Mouse (Mus musculus) stomach, embryonic 15.5 days (tissue): ENCODE results near the gene Tmem273. TPM values are rescaled to one million over a fixed set of nuclear protein-coding genes. Genes with fewer than 3 reads are reported as not detected.

Experiments used
- ATAC-seq: fragments of 200-750 bp; cut with Nextera tagmentation; 2 replicates; pipeline ENCODE4 v1.8.0; 2017; ENCODE audit warnings: low read depth, moderate number of reproducible peaks, moderate TSS enrichment; ENCODE audit not compliant: insufficient read depth, low FRiP score
- H3K27ac ChIP-seq: fragments of 300-500 bp; sonication (generic); 2 replicates; pipeline ENCODE4 v1.5.1; 2015; ENCODE audit warnings: mild to moderate bottlenecking, inconsistent platforms
- H3K27me3 ChIP-seq: fragments of 300-500 bp; sonication (generic); replicated peaks from 2 replicates; pipeline ENCODE4 v1.6.1; 2015; ENCODE audit warnings: inconsistent platforms
- H3K36me3 ChIP-seq: fragments of 300-500 bp; sonication (generic); 2 replicates; pipeline ENCODE4 v1.6.1; 2015; ENCODE audit warnings: inconsistent platforms
- H3K4me1 ChIP-seq: fragments of 300-500 bp; sonication (generic); 2 replicates; pipeline ENCODE4 v1.6.1; 2015; ENCODE audit warnings: inconsistent platforms
- H3K4me2 ChIP-seq: fragments of 300-500 bp; sonication (generic); 2 replicates; pipeline ENCODE4 v1.6.1; 2015; ENCODE audit warnings: mild to moderate bottlenecking, inconsistent platforms
- H3K4me3 ChIP-seq: fragments of 300-500 bp; sonication (generic); replicated peaks from 2 replicates; pipeline ENCODE4 v1.5.1; 2015; ENCODE audit warnings: inconsistent platforms
- H3K9ac ChIP-seq: fragments of 300-500 bp; sonication (generic); 2 replicates; pipeline ENCODE4 v1.6.1; 2015; ENCODE audit warnings: inconsistent platforms
- H3K9me3 ChIP-seq: fragments of 300-500 bp; sonication (generic); 2 replicates; pipeline ENCODE4 v1.6.1; 2016; ENCODE audit warnings: inconsistent platforms
- WGBS: fragments of 180-500 bp; shearing (Covaris S2); methylation state at CpG from one replicate; pipeline ENCODE4 v1.1.7; 2015; 5-methylcytosine and 5-hydroxymethylcytosine counted together
- polyA plus RNA-seq: library from polyadenylated mRNA; unstranded; fragments of >200 nt; fragmentation: Nextera tagmentation; extraction: Ambion mirVana; gene quantifications from 2 replicates; pipeline ENCODE4 v1.2.1, GENCODE M21; 2015

Tmem273 gene
- polyA plus RNA-seq, 1 experiment from 2014 or later = 0.63 TPM

DNA sequence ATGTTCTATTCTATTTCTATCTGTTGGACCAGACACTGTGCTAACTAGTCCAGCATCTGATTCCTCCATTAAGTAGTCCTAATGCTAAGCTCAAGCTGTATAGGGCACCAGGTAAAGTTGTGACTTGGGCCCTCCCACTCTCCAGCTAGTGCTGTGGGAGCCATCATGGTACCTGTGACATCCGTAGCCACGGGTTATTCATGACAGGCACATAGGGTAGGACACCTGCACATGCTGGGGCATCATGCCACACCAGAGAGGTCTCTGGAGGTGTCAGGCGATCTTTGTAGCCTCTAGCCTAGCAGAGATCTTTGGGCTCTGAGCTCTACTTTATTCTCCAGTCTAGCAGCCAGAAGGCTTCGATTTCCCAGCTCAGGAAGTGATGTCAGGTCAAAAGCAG, 2.9 kb upstream of the Tmem273 start:
- Histone ChIP-seq H3K9me3 (no peaks in the 10 kb centered on the region), H3K4me2 (no peak overlapping the region), H3K4me3 (no peak overlapping the region), H3K9ac (no peak overlapping the region), H3K27me3 (no peaks in the 10 kb centered on the region), H3K4me1 (no peaks in the 10 kb centered on the region), H3K36me3 (no peaks in the 10 kb centered on the region), H3K27ac (no peak overlapping the region)
- ATAC-seq = no peak
- 84% methylated on average over 4 of the region's 4 CpGs for WGBS

DNA sequence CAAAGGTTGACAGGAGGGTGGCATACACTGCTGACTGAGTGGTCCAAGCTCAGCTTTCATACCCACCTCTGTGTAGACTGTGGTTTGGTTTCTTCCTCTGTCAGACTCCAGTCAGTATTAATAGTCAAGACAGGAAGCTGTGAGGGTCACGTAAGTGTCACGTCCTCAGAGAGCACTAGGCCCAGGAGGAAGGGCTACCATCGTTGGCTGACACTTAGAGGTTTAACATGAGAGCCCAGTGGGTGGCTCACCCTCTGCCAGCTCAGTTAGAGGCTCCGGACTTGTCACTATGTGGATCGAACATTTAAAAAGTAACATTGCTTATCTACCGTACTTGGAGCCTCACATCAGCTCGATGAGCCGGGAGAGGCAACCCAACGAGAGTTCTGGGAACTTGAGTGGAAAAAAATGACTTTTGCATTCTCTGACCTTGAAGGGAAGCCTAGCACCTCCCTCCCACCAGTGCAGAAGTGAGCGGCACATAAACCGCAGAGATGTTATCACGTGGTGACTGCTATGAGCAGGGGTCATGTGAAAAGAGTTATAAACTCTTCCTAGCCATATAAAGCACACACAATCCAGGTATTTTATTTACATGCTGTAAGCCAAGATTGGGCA, 1.5 kb upstream of the Tmem273 start:
- no peaks in the 10 kb centered on the region for H3K27me3 ChIP-seq
- no peak overlapping the region for H3K4me2 ChIP-seq
- H3K4me1 ChIP-seq = no peaks in the 10 kb centered on the region
- ATAC-seq = no peak
- no peak overlapping the region for H3K27ac ChIP-seq
- WGBS = 61% methylated on average over 12 of the region's 12 CpGs
- no peak overlapping the region for H3K9ac ChIP-seq
- no peaks in the 10 kb centered on the region for H3K9me3 ChIP-seq
- H3K4me3 ChIP-seq = no peak overlapping the region
- H3K36me3 ChIP-seq = no peaks in the 10 kb centered on the region

- ATAC-seq = no peak
- Histone ChIP-seq H3K27ac (no peak overlapping the region), H3K4me1 (no peaks in the 10 kb centered on the region), H3K4me2 (no peak overlapping the region), H3K4me3 (no peak overlapping the region), H3K9ac (no peak overlapping the region), H3K9me3 (no peaks in the 10 kb centered on the region), H3K27me3 (no peaks in the 10 kb centered on the region), H3K36me3 (no peaks in the 10 kb centered on the region)
- 71% methylated on average over 4 of the region's 4 CpGs for WGBS
Measured at GRCm38 (mm10) chr14:32784748-32785134, 1.0 kb upstream of the Tmem273 start.

GRCm38 (mm10) chr14:32787691-32788090, 1.9 kb downstream of the Tmem273 start:
- Histone ChIP-seq H3K4me2 (no peak overlapping the region), H3K27me3 (no peaks in the 10 kb centered on the region), H3K4me3 (no peak overlapping the region), H3K4me1 (no peaks in the 10 kb centered on the region), H3K36me3 (no peaks in the 10 kb centered on the region), H3K9ac (no peak overlapping the region), H3K9me3 (no peaks in the 10 kb centered on the region), H3K27ac (no peak overlapping the region)
- ATAC-seq = no peak
- WGBS = 54% methylated on average over 5 of the region's 5 CpGs

- no peaks in the 10 kb centered on the region for H3K27me3 ChIP-seq
- no peak overlapping the region for H3K4me2 ChIP-seq
- ATAC-seq = no peak
- H3K9ac ChIP-seq = no peak overlapping the region
- no peak overlapping the region for H3K4me3 ChIP-seq
- no peaks in the 10 kb centered on the region for H3K36me3 ChIP-seq
- no peaks in the 10 kb centered on the region for H3K4me1 ChIP-seq
- no peaks in the 10 kb centered on the region for H3K9me3 ChIP-seq
- no peak overlapping the region for H3K27ac ChIP-seq
- WGBS = 50% methylated on average over 8 of the region's 8 CpGs
Measured at GRCm38 (mm10) chr14:32796375-32796774, 10.6 kb downstream of the Tmem273 start.

DNA sequence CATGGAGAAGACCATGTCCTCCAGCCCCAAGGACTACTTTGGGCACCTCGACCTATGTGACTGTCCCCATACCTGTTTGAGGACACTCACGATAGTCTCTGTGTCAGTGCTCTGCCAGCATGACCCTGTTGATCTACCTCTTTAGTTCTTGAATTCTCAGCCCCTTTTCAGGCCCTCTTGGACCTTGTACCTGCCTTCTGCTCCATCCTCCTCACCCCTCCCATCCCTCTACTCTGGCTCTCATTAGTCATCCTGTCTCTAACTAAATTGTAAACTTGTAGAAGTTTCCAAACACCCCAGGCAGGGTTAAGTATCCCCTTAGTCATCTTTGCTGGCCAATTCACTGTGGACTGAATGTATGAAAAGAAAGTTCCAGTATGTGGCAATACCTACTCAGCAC, 12.0 kb downstream of the Tmem273 start:
- Histone ChIP-seq H3K27ac (no peak overlapping the region), H3K9ac (no peak overlapping the region), H3K4me3 (no peak overlapping the region), H3K9me3 (no peaks in the 10 kb centered on the region), H3K4me1 (no peaks in the 10 kb centered on the region), H3K4me2 (no peak overlapping the region), H3K27me3 (no peaks in the 10 kb centered on the region), H3K36me3 (no peaks in the 10 kb centered on the region)
- WGBS = 76% methylated on average over 2 of the region's 2 CpGs
- ATAC-seq = no peak

- Histone ChIP-seq H3K27ac (no peak overlapping the region), H3K9ac (no peak overlapping the region), H3K4me3 (no peak overlapping the region), H3K27me3 (no peaks in the 10 kb centered on the region), H3K4me1 (no peaks in the 10 kb centered on the region), H3K36me3 (no peaks in the 10 kb centered on the region), H3K4me2 (no peak overlapping the region), H3K9me3 (no peaks in the 10 kb centered on the region)
- 78% methylated on average over 4 of the region's 4 CpGs for WGBS
- ATAC-seq = no peak
Measured at GRCm38 (mm10) chr14:32798355-32798754, 12.6 kb downstream of the Tmem273 start.

DNA sequence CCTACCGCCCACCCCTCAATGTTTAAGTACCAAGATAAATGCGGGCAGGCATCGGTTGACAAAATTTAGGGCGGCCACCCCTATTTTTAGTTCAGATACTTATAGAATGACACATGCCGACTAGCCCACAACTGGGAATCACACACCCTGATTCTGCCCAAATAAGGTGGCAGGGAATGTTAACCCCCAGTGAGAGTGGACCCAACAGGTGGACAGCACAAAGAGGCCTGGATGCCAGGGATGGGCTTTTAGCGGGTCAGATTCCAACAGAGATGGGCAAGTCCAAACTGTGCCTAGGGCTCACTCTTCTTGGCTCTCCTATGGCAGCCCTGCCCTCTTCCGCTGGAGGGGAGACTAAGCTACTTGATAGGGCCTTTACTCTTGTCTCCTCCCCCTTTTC, 14.3 kb downstream of the Tmem273 start:
- no peak for ATAC-seq
- H3K9ac ChIP-seq = no peak overlapping the region
- WGBS = 92% methylated on average over 7 of the region's 7 CpGs
- H3K4me1 ChIP-seq = no peaks in the 10 kb centered on the region
- no peak overlapping the region for H3K4me2 ChIP-seq
- no peaks in the 10 kb centered on the region for H3K36me3 ChIP-seq
- no peaks in the 10 kb centered on the region for H3K9me3 ChIP-seq
- no peak overlapping the region for H3K27ac ChIP-seq
- no peak overlapping the region for H3K4me3 ChIP-seq
- H3K27me3 ChIP-seq = no peaks in the 10 kb centered on the region

DNA sequence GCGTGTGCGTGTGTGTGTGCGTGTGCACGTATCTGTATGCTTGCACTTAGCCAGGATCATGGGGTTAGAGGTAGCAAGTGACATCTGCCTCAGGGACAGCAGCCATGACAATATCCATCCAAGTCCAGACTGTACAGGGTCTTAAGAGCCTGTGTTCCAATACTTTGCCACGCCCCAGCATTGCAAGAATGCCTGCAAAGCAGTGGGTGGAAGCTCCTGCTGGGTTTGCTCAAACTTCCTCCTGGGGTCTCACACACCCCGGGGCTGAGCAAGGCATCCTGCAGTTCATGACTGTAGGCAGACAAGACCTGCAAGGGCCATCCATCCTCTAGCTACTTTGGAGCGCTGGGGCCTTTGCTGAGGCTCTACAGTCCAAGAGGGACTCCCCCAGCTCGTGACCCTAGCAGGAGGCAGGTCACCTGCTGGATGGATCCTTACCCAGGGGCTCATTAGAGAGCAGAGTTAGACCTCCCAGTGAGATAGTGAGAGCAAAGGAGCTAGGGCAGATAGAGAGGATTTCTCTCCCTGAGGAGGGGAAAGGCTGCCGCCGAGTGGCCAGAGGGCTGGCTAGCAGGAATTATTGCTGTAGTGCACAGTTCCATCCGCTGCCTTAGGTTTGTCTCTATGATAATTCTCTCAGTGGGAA, 15.4 kb downstream of the Tmem273 start:
- H3K4me2 ChIP-seq = no peak overlapping the region
- H3K9ac ChIP-seq = no peak overlapping the region
- no peaks in the 10 kb centered on the region for H3K9me3 ChIP-seq
- no peaks in the 10 kb centered on the region for H3K4me1 ChIP-seq
- no peaks in the 10 kb centered on the region for H3K27me3 ChIP-seq
- H3K36me3 ChIP-seq = no peaks in the 10 kb centered on the region
- WGBS = 57% methylated on average over 11 of the region's 11 CpGs
- ATAC-seq = no peak
- no peak overlapping the region for H3K4me3 ChIP-seq
- H3K27ac ChIP-seq = no peak overlapping the region

- no peak for ATAC-seq
- Histone ChIP-seq H3K36me3 (no peaks in the 10 kb centered on the region), H3K9ac (no peak overlapping the region), H3K9me3 (no peaks in the 10 kb centered on the region), H3K4me2 (no peak overlapping the region), H3K27me3 (no peaks in the 10 kb centered on the region), H3K4me1 (no peaks in the 10 kb centered on the region), H3K4me3 (no peak overlapping the region), H3K27ac (no peak overlapping the region)
Measured at GRCm38 (mm10) chr14:32801662-32802024, 15.9 kb downstream of the Tmem273 start.

GRCm38 (mm10) chr14:32810111-32810510, 24.3 kb downstream of the Tmem273 start:
- Histone ChIP-seq H3K9ac (no peak overlapping the region), H3K4me2 (no peak overlapping the region), H3K27ac (no peak overlapping the region), H3K4me1 (no peaks in the 10 kb centered on the region), H3K27me3 (no peaks in the 10 kb centered on the region), H3K36me3 (no peaks in the 10 kb centered on the region), H3K9me3 (no peaks in the 10 kb centered on the region), H3K4me3 (no peak overlapping the region)
- no peak for ATAC-seq

GRCm38 (mm10) chr14:32812429-32812828, 26.7 kb downstream of the Tmem273 start:
- no peak overlapping the region for H3K9ac ChIP-seq
- H3K4me1 ChIP-seq = no peaks in the 10 kb centered on the region
- 67% methylated on average over 6 of the region's 6 CpGs for WGBS
- no peaks in the 10 kb centered on the region for H3K9me3 ChIP-seq
- H3K36me3 ChIP-seq = no peaks in the 10 kb centered on the region
- no peaks in the 10 kb centered on the region for H3K27me3 ChIP-seq
- no peak overlapping the region for H3K4me3 ChIP-seq
- no peak overlapping the region for H3K27ac ChIP-seq
- H3K4me2 ChIP-seq = no peak overlapping the region
- no peak for ATAC-seq

GRCm38 (mm10) chr14:32814961-32815360, 29.2 kb downstream of the Tmem273 start:
- H3K4me2 ChIP-seq = no peak overlapping the region
- H3K4me3 ChIP-seq = no peak overlapping the region
- H3K27me3 ChIP-seq = no peaks in the 10 kb centered on the region
- H3K9me3 ChIP-seq = no peaks in the 10 kb centered on the region
- H3K27ac ChIP-seq = no peak overlapping the region
- no peak overlapping the region for H3K9ac ChIP-seq
- ATAC-seq = no peak
- no peaks in the 10 kb centered on the region for H3K4me1 ChIP-seq
- WGBS = 70% methylated on average over 4 of the region's 4 CpGs
- H3K36me3 ChIP-seq = no peaks in the 10 kb centered on the region
